In genomic region chr15:81026901-81027300, GRCm38 (mm10) we compare ENCODE assay signal across 11 mouse cellular contexts. TPM values are rescaled to one million over a fixed set of nuclear protein-coding genes. Genes with fewer than 3 reads are reported as not detected.
DNase-seq lines count a peak whose midpoint lies in the region; ATAC-seq and TF ChIP-seq lines count a peak whose summit lies in the region.
"Had no signal": no experiment of that assay in that cellular context is flagged by ENCODE, and none has a peak within 500 bp of the region (broad histone marks: within the 10 kb centered on the region; RNA-seq: fewer than 3 reads in every experiment).

No protein-coding gene starts in this region.

- no peaks in the 10 kb centered on the region for H3K9me3 ChIP-seq in heart, embryonic 10.5 days
- H3K9me3 ChIP-seq in kidney, embryonic 14.5 days (ENCODE audit: control insufficient read depth, low read length), result no peaks in the 10 kb centered on the region
- H3K9me3 ChIP-seq: forebrain, embryonic 12.5 days; midbrain, embryonic 12.5 days; neural tube, embryonic 13.5 days had no signal

- no peak for DNase-seq in heart, embryonic 10.5 days (ENCODE audit: low spot score)
- no peak for DNase-seq in heart, postnatal 4 days
- DNase-seq in kidney, adult 8-10 months, result no peak
- no peak for DNase-seq in spleen, adult 2 months (ENCODE audit: low read depth in 1 of 2, low spot score in 2 of 2)
- no peak for DNase-seq in spleen, postnatal 36 days (ENCODE audit: low spot score in 2 of 2)
- no peak for DNase-seq in frontal cortex, postnatal 14 days (ENCODE audit: low spot score in 2 of 2)
- DNase-seq in adrenal gland, postnatal 25 days, result no peak

- peaks cover 13% of the 10 kb centered on the region; the same call in 1 of the 2 replicates for H3K36me3 ChIP-seq in heart, embryonic 10.5 days
- 0 out of 2 replicates have a peak, but pooled peaks cover 4% of the 10 kb centered on the region for H3K36me3 ChIP-seq in kidney, embryonic 14.5 days (ENCODE audit: control insufficient read depth, insufficient read depth, low read length)
- peaks cover 11% of the 10 kb centered on the region for H3K36me3 ChIP-seq in spleen, adult 2 months (ENCODE audit: control insufficient read depth, insufficient read depth, low read length)

- 62% methylated on average over 5 of the region's 5 CpGs for WGBS in heart, embryonic 10.5 days
- 72% methylated on average over 5 of the region's 5 CpGs for WGBS in kidney, embryonic 14.5 days
- 78% methylated on average over 5 of the region's 5 CpGs for WGBS in spleen, adult 2 months

- peak; percentile 13; the same call in 1 of the 2 replicates for ATAC-seq in kidney, embryonic 14.5 days (ENCODE audit: low FRiP score, low TSS enrichment)

- no peak overlapping the region for H3K4me2 ChIP-seq in kidney, embryonic 14.5 days (replicated peaks; ENCODE audit: low read depth, low read length)
- H3K4me2 ChIP-seq: forebrain, embryonic 12.5 days; midbrain, embryonic 12.5 days; neural tube, embryonic 13.5 days had no signal

- no peak overlapping the region for H3K9ac ChIP-seq in kidney, embryonic 14.5 days (ENCODE audit: low read depth, low read length)
- H3K9ac ChIP-seq: forebrain, embryonic 12.5 days; midbrain, embryonic 12.5 days; neural tube, embryonic 13.5 days had no signal

- no peak for TF ChIP-seq POLR2A in spleen, adult 2 months (IDR thresholded peaks at IDR 0.05; ENCODE audit: low read depth, low read length)

- no peaks in the 10 kb centered on the region for H3K27me3 ChIP-seq in heart, embryonic 10.5 days (ENCODE audit: insufficient read depth, poor library complexity, severe bottlenecking)
- H3K27me3 ChIP-seq in kidney, embryonic 14.5 days (ENCODE audit: control insufficient read depth, insufficient read depth, low read length), result no peaks in the 10 kb centered on the region
- H3K27me3 ChIP-seq in spleen, adult 2 months (ENCODE audit: control insufficient read depth, insufficient read depth, low read length), result no peaks in the 10 kb centered on the region
- H3K27me3 ChIP-seq: forebrain, embryonic 12.5 days; midbrain, embryonic 12.5 days; neural tube, embryonic 13.5 days had no signal

- peaks cover 35% of the 10 kb centered on the region for H3K4me1 ChIP-seq in heart, embryonic 10.5 days
- H3K4me1 ChIP-seq in kidney, embryonic 14.5 days (ENCODE audit: control insufficient read depth, insufficient read depth, low read length), result no peaks in the 10 kb centered on the region
- peaks cover 27% of the 10 kb centered on the region for H3K4me1 ChIP-seq in spleen, adult 2 months (ENCODE audit: control insufficient read depth, insufficient read depth, insufficient read length)

- no peak overlapping the region for H3K4me3 ChIP-seq in heart, embryonic 10.5 days
- no peak overlapping the region for H3K4me3 ChIP-seq in kidney, embryonic 14.5 days (ENCODE audit: low read length)
- H3K4me3 ChIP-seq in spleen, adult 2 months (ENCODE audit: extremely low read depth, insufficient read depth, insufficient read length), result no peak overlapping the region
- H3K4me3 ChIP-seq: forebrain, embryonic 12.5 days; midbrain, embryonic 12.5 days; neural tube, embryonic 13.5 days had no signal

- peak overlapping the region; percentile 59 for H3K27ac ChIP-seq in heart, embryonic 10.5 days
- H3K27ac ChIP-seq in kidney, embryonic 14.5 days (ENCODE audit: low read depth, low read length), result no peak overlapping the region
- 0 out of 2 replicates have a peak overlapping the region, but pooled peaks have one; percentile 23 for H3K27ac ChIP-seq in spleen, adult 2 months (ENCODE audit: insufficient read depth, low read length)
- H3K27ac ChIP-seq: forebrain, embryonic 12.5 days; midbrain, embryonic 12.5 days; neural tube, embryonic 13.5 days had no signal

- no peak for TF ChIP-seq CTCF in spleen, adult 2 months (IDR thresholded peaks at IDR 0.05; ENCODE audit: extremely low read depth, insufficient read depth, insufficient read length, insufficient replicate concordance)

RNA-seq across cellular contexts. Expression of gene Sgsm3, which starts 49.3 kb away (rescaled TPM):
- 23.7 and 26.4 TPM in 2 replicates for polyA plus RNA-seq in heart, embryonic 10.5 days (2016; fragmentation: Nextera tagmentation; extraction: Ambion mirVana)
- 10 to 100 TPM; 10.3 to 10.8 TPM for total RNA-seq in heart, postnatal 4 days (2021)
- polyA plus RNA-seq in kidney, embryonic 14.5 days (2014; fragmentation: Nextera tagmentation; extraction: Ambion mirVana), result 17.2 and 17.7 TPM in 2 replicates
- 12.6 and 13.8 TPM in 2 replicates for polyA plus RNA-seq in spleen, adult 2 months (2012; rRNA removed)
- 19.6 and 22.3 TPM in 2 replicates for total RNA-seq in adrenal gland, postnatal 25 days (2021)
